Mouse (Mus musculus): ENCODE measurements at regions not wholly inside any gene's neighbourhood (a gene's known extent, or its start where the extent isn't known, plus 50 kb on each side); places are given as distances from the start of the nearest gene placed in this dataset.
"Not testable (repeated sequence)": the region's sequence is repeated elsewhere in the genome, so short reads cannot be mapped to it uniquely, and the experiment has no call there.

DNA sequence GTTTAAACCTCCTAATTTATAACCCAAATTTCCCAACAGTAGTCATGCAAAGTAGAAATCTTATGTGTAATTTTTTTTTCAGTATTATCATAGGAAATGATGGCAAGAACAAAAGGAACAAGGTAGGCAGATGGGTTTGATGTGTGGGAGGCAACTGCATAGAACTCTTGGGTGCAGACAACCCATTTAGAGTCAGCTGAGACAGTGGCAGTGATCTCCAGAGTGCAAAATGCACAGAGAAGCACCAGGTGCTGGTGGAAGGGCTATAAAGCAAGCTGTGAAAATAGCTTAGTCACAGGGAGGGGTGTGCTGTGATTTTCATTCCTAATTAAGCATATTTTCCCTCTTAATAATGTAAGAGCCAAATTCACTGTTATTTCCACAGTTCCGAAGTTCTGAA lies 130.5 kb downstream of the Car2 start:
- DNase-seq: no peak

- DNase-seq: no peak
These were observed 136.7 kb downstream of the Car2 start for GRCm38 (mm10) chr3:15022773-15023172.

DNA sequence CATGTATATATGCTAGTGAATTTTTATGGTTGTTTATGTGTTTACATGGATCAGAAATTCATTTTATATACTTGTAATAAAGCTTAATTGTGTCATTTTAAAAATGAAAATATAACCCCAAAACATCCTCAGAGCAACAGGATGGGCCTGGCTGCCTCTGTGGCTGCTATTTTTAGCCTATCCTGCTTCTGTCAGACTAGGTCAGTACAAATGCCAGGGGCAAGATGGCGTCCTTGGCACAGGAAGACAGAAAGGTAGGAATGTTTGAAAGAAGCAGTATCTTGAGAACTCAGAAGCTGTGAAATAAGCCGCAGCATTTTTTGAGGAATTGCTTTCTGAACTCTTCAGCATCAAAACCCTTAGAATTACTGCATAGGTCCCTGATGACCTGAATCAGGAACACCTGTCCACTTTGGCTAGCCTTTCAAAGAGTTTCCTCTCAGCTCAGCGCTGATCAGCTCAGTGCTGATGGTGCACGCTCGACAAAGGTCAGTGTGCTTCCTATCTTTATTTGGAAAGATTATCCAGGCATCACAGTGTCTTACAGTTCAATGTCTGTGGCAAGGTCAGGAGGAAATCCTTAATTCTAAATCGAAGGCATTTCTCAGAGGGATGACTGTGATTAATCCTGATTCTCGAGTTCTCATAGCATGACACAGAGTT lies 154.9 kb downstream of the Car2 start:
- DNase-seq: peak; percentile 10

DNA sequence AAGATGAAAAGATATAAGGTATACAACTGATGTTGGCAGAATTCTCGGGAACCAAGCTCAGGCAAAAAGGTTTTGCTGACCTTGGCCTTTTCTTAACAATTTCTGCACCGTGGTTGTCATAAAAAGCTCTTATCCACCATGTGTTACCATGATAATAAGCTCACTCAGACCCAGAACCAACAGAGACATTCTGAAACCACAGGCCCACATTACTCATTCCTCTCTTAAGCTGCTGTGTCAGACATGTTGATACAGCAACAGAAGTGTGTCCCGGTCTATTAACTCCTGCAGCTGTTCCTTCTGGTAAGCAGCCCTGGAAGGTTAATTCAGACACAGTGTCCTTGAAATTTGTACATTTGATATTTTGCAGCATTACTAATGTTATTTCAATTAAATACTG lies 167.9 kb downstream of the Car2 start:
- DNase-seq: no peak

DNA sequence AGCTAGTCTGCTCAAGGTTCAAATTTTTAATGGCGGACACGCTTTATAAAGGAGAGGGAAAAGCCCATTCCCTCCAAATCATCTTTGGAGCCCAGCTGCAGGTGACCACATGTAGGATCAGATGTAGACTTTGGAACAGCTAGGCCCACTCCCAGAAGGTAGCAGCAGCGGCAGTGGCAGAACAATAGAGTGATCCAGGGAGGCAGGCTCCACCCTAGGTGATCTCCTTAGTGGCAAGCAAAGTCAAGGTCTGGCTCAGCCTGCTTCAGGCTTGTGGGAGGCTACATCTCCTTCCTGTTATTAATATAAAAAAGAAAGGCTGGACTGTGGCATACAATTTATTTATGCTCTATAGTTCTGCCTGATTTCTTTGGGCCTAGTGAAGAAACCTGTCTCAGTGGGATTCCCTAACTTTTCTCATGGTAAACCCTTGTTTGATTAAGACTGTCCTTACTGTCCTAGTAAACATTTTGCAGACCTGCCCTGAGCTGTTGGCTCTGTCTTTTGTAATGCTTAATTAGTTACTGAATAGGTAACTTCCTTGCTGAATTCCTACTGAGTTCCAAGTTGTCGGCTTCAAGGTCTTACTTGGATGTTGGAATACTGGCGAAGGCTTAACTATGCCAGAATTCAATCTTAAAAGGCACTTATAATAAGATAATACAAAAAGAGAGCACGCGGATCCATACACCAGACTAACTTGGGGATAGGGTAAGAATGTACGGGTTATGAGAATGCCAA lies 169.6 kb downstream of the Car2 start:
- DNase-seq: not testable (repeated sequence)

DNA sequence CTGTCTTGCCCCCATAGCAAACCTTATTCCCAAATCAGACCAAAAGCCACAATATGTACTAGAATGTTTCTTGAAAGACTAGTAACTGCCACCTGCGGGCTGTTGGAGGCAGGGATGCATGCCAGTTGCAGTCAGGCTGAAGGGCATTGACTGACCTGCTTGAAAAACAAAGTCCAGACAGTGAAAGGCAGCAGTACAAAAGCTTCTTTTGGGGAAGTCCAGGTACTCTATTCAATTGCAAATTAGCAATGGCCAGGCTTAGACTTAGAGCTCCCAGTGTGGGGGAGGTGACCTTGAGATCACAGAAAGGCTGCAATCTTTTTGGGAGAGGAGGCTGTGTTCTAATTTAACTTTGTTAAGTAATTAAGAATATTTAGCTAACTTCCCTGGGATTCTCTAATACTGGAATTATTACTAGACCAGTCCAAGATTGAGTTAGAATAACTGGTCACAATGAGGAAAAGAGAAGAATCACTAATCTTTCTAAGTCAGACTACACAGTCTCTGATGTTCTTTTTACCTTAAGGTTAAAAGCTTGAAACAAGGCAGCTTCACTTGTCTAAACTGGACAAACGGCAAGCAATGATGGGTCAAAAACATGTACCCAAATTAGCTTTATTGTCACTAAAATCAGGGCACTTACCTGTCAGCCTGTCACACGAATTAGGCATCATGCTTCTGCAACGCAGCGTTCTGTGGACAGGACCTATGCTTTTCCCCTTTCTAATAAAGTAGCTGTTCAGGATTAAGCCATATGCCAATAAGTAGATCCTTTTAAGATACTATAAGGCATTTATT lies 170.9 kb downstream of the Car2 start:
- DNase-seq: not testable (repeated sequence)

- no peak for DNase-seq
These were observed 179.6 kb downstream of the Car2 start for GRCm38 (mm10) chr3:15065681-15066080.

DNA sequence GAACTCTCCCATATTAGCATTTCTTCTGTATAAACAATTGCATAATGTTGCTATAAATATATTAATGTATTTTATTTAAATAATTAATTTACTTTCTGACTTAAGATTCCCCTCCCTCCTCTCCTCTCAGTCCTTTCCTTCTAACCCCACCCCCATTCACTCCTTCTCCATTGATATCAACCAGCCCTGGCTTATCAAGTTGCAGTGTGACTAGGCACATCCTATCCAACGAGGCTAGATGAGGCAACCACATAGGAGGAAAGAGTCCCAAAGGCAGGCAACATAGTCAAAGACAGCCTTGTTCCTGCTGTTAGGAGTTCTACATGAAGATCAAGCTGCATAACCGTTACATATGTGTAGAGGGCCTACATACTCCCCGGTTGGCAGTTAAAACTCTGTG lies 182.2 kb downstream of the Car2 start:
- no peak for DNase-seq

DNA sequence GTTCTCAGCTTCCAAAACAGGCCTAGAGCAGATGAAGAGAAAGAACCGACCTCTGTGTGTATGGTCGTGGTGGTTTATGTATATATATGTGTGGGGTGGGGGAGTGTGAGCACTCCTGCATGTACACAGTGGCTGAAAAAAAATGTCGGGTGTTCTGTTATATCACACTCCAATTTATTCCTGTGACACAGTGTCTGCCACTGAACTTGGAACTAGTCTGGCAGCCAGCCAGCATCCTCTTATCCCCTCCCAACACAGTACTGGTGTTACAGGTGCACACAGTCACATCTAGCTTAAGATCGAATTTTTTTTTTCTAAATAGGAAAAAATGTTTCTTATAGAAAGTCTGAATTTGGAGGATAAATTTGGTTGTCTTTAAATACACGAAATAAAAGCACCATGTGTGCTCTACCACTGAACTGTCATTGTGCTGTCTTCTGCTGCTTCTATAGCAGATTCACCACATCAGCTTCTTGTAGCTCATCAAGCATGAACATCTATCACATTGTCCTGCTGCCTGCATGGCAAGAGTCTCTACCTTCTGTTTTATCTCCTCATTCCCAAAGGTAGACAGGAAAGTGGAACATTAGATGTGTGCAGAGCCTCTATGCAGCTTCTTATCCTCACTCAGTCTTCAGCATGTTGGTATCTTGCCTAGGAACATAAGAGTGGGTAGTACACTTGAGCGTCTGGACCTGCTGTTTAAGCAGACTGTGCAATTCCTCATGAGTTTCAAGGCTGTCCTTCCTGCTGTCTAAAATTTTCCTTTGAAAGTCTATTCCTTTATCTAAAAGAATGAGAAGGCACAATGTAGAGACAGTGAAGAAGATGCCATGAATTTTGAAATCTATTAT lies 185.2 kb downstream of the Car2 start:
- no peak for DNase-seq

- no peak for DNase-seq
These were observed 187.3 kb downstream of the Car2 start for GRCm38 (mm10) chr3:15073405-15073804.

DNA sequence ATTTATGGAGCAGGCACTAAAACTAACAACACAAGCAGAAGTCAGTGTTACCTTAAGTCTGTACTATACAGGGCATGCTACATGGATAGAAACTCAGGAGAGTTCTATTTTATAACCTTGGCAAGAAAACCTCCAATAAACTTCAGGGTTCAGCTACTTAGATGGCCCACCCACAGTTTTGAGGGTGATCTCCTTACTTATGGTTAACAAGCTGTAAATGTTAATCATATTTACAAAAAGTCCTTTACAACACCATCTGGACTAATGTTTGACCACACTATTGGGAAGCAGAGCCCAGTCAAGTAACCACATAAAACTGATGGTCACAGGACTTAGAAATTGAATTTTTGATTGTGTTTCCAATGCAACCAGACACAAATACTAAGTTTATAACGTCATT lies 187.8 kb downstream of the Car2 start:
- no peak for DNase-seq

DNA sequence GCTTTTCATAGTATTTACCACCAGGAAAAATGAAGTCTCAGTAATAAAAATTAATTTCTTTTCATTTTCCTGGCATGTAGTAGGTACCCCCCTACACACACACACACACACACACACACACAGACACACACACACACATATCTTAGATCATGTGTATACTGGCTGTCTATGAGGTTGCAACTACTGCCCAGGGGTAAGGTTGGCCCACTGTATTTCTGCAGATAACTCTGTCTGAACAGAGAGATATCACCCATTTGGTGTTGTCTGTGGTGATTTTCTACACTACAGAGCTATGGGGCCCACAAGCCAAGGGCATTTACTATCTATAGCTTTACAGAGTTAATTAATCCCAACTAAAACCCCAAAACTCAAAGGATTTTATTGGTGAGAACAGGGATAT lies 188.9 kb downstream of the Car2 start:
- no peak for DNase-seq

DNA sequence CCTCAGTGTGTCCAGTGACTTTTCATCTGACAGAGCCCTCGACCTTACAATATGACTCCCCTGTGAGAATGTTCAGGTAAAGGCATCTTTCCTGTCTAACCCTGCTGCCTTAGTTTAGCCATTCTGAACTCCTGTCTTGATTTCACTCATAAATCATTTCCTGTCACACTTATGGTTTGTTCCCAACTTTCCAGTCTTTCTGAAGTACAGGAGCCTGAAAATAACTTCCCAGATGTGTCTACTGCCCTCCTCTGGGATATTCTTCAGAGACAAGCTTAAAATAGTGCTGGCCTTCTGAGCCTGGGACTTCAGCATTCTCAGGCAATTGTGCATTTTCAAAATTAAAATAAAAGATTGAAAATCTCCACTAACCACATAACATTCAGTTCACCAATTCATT lies 204.1 kb downstream of the Car2 start:
- no peak for DNase-seq

GRCm38 (mm10) chr3:15098206-15098817 lies 212.2 kb downstream of the Car2 start:
- no peak for DNase-seq

DNA sequence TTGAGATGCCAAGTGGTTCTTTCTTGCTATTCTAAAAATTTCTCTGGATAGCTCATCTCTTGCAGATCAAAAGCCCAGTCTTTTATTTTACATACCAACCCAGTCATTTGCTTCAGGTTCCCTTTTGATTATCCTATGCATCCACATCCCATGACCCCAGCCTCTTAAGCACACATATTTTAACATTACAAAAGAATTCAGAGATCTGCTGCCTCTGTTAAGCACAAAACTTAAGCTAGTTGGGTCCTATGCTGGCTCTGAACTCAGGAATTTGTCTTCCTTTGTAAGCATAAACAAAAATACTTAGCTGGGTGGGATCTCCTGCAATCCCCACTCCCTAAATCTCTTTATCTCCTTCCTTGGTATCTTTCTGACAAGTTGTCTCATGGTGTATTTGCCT lies 212.9 kb downstream of the Car2 start:
- no peak for DNase-seq

DNA sequence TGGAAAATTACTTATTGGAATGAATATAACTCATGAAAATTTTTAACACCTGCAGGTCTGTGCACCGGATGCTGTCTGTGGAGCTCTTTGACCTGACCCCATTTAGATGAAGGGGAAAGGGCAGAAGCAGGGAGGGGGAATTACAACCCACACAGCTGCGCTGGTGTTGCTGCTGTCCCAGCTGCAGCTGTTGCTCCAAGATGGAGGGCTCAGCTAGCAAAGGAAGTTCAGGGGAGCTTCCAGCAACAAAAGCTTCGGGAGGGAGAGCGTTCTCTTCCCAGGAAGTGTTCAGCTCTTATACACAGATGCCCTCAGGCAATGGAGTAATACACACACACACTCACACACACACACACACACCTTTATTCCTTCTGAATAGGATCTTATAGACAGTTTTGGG lies 219.6 kb downstream of the Car2 start:
- DNase-seq: no peak

- no peak for DNase-seq
These were observed 220.2 kb downstream of the Car2 start for GRCm38 (mm10) chr3:15106281-15106680.

- DNase-seq: no peak
These were observed 221.2 kb downstream of the Car2 start for GRCm38 (mm10) chr3:15107301-15107700.

DNA sequence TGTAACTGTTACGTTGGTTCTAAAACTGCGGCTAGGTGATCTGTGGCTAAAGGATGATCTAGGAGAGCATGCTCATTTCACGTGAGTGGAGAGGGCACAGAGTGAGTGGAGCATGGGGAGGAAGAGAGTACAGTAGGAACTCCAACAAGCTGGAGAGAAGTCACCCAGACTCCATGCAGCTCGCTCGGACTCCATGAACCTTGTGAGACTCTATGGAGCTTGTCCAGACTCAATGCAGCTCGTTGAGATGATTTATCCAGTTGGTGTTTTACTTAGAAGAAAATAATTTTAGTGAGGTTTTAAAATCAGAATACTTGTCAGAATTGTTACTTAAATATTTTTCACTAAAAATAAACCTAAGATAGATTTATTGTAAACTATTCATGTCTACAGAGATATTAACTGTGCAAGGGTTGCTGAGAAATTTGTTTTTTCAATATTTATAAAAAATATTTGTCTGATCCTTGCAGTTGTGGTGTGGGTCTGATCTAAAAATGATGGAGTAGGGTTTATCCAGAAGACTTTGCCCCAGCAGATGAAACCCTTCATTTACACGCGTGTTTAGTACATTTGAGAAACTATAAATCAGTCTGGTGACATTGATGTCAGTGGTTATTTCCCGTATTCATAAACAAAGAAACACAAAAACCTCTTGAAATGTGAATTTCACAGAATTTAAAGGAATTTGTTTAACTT lies 222.3 kb downstream of the Car2 start:
- no peak for DNase-seq

DNA sequence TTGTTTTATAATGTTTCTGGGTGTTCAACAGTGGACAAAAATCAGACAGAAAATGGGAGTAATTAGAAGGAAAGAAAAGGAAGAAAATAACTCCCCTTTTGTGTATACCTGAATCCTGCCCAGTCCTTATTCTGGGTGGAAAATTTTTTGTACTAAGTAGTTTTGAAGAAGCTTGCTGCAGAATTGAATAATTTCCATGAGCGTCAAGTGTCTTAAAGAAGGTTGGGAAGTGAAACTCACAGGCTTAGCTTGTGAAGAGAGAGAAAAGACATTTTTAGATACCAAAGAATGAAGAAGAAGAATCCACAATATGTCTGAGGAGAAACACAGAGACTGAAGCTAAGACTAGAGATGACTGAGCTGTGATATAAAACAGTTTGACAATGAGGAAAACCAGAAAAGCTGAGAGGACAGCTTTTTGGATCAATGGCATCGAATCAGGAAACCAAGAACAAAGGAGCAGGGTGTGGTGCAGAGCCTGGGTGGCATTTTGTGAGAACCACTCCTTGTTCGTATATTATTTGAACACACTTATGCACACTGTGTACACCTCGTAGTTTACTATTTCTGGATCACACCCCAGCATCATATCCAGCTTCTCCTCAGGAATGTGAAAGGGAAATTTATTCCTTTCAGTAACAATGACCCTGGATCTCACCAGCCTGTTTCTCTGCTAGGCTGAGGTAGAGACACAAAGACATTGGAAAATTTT lies 221.9 kb downstream of the Gm9733 start:
- no peak for DNase-seq
